Mouse (Mus musculus): Measurements from ENCODE around the gene Gdf1. TPM values are rescaled to one million over a fixed set of nuclear protein-coding genes. Genes with fewer than 3 reads are reported as not detected.

Gdf1 gene
- polyA plus RNA-seq, 1 experiment, result 1.1 TPM

GRCm38 (mm10) chr8:70343076-70343475 lies 13.5 kb downstream of the Gdf1 start:
- WGBS, result 91% methylated on average over 7 of the region's 7 CpGs
- H3K27ac ChIP-seq (ENCODE audit: insufficient read depth, low read depth, low read length), result no peak overlapping the region
- no peak overlapping the region for H3K4me3 ChIP-seq (ENCODE audit: low read depth, low read length)
- peaks cover 9% of the 10 kb centered on the region; the same call in 1 of the 2 replicates for H3K4me1 ChIP-seq (ENCODE audit: control insufficient read depth, insufficient read depth, insufficient read length, low read length)
- TF ChIP-seq POLR2A (IDR thresholded peaks at IDR 0.05; ENCODE audit: low read depth, low read length) (no peak), CTCF (IDR thresholded peaks at IDR 0.05; ENCODE audit: extremely low read depth, insufficient read length, insufficient replicate concordance, low read depth, low read length) (no peak)
- peaks cover 55% of the 10 kb centered on the region for H3K36me3 ChIP-seq (ENCODE audit: control insufficient read depth, insufficient read depth, low read length)
- H3K27me3 ChIP-seq (ENCODE audit: control insufficient read depth, insufficient read depth, low read length), result no peaks in the 10 kb centered on the region

GRCm38 (mm10) chr8:70343696-70344095 lies 14.1 kb downstream of the Gdf1 start:
- peak; percentile 51; the same call in 1 of the 2 replicates for TF ChIP-seq CTCF (IDR thresholded peaks at IDR 0.05; ENCODE audit: extremely low read depth, insufficient read length, insufficient replicate concordance, low read depth, low read length)
- TF ChIP-seq POLR2A (IDR thresholded peaks at IDR 0.05; ENCODE audit: low read depth, low read length), result no peak
- peaks cover 49% of the 10 kb centered on the region for H3K36me3 ChIP-seq (ENCODE audit: control insufficient read depth, insufficient read depth, low read length)

GRCm38 (mm10) chr8:70344279-70344678 lies 14.7 kb downstream of the Gdf1 start:
- no peak for TF ChIP-seq POLR2A (IDR thresholded peaks at IDR 0.05; ENCODE audit: low read depth, low read length)
- no peak for TF ChIP-seq CTCF (IDR thresholded peaks at IDR 0.05; ENCODE audit: extremely low read depth, insufficient read length, insufficient replicate concordance, low read depth, low read length)
- H3K27ac ChIP-seq (ENCODE audit: insufficient read depth, low read depth, low read length), result no peak overlapping the region
- 53% methylated on average over 2 of the region's 2 CpGs for WGBS
- peaks cover 49% of the 10 kb centered on the region for H3K36me3 ChIP-seq (ENCODE audit: control insufficient read depth, insufficient read depth, low read length)
- no peak overlapping the region for H3K4me3 ChIP-seq (ENCODE audit: low read depth, low read length)
- H3K27me3 ChIP-seq (ENCODE audit: control insufficient read depth, insufficient read depth, low read length), result no peaks in the 10 kb centered on the region
- peaks cover 21% of the 10 kb centered on the region for H3K4me1 ChIP-seq (ENCODE audit: control insufficient read depth, insufficient read depth, insufficient read length, low read length)

More at GRCm38 (mm10) chr8:70343696-70344095, 14.1 kb downstream of the Gdf1 start:
- Histone ChIP-seq H3K4me3 (ENCODE audit: low read depth, low read length) (no peak overlapping the region), H3K27me3 (ENCODE audit: control insufficient read depth, insufficient read depth, low read length) (no peaks in the 10 kb centered on the region), H3K4me1 (ENCODE audit: control insufficient read depth, insufficient read depth, insufficient read length, low read length) (peaks cover 15% of the 10 kb centered on the region), H3K27ac (ENCODE audit: insufficient read depth, low read depth, low read length) (no peak overlapping the region)
- 58% methylated on average over 6 of the region's 6 CpGs for WGBS

GRCm38 (mm10) chr8:70347443-70347842 lies 17.8 kb downstream of the Gdf1 start:
- 34% methylated on average over 4 of the region's 4 CpGs for WGBS

GRCm38 (mm10) chr8:70347860-70348420 lies 18.3 kb downstream of the Gdf1 start:
- H3K27me3 ChIP-seq (ENCODE audit: control insufficient read depth, insufficient read depth, low read length), result no peaks in the 10 kb centered on the region
- peaks cover 17% of the 10 kb centered on the region for H3K36me3 ChIP-seq (ENCODE audit: control insufficient read depth, insufficient read depth, low read length)
- H3K4me1 ChIP-seq (ENCODE audit: control insufficient read depth, insufficient read depth, insufficient read length, low read length), result peaks cover 47% of the 10 kb centered on the region
- H3K4me3 ChIP-seq (ENCODE audit: low read depth, low read length), result no peak overlapping the region
- WGBS, result 22% methylated on average over 1 of the region's 1 CpGs
- TF ChIP-seq POLR2A (IDR thresholded peaks at IDR 0.05; ENCODE audit: low read depth, low read length) (no peak), CTCF (IDR thresholded peaks at IDR 0.05; ENCODE audit: extremely low read depth, insufficient read length, insufficient replicate concordance, low read depth, low read length) (no peak)
- peak overlapping the region; percentile 73 for H3K27ac ChIP-seq (ENCODE audit: insufficient read depth, low read depth, low read length)

More at GRCm38 (mm10) chr8:70347443-70347842, 17.8 kb downstream of the Gdf1 start:
- H3K27me3 ChIP-seq (ENCODE audit: control insufficient read depth, insufficient read depth, low read length), result no peaks in the 10 kb centered on the region
- H3K27ac ChIP-seq (ENCODE audit: insufficient read depth, low read depth, low read length), result peak overlapping the region; percentile 69
- H3K4me3 ChIP-seq (ENCODE audit: low read depth, low read length), result no peak overlapping the region
- H3K4me1 ChIP-seq (ENCODE audit: control insufficient read depth, insufficient read depth, insufficient read length, low read length), result peaks cover 47% of the 10 kb centered on the region
- H3K36me3 ChIP-seq (ENCODE audit: control insufficient read depth, insufficient read depth, low read length), result peaks cover 21% of the 10 kb centered on the region
- TF ChIP-seq CTCF (IDR thresholded peaks at IDR 0.05; ENCODE audit: extremely low read depth, insufficient read length, insufficient replicate concordance, low read depth, low read length), result no peak
- no peak for TF ChIP-seq POLR2A (IDR thresholded peaks at IDR 0.05; ENCODE audit: low read depth, low read length)

GRCm38 (mm10) chr8:70351035-70351999 lies 21.7 kb downstream of the Gdf1 start:
- Histone ChIP-seq H3K27me3 (ENCODE audit: control insufficient read depth, insufficient read depth, low read length) (no peaks in the 10 kb centered on the region), H3K4me3 (ENCODE audit: low read depth, low read length) (peak overlapping the region; percentile 89), H3K4me1 (ENCODE audit: control insufficient read depth, insufficient read depth, insufficient read length, low read length) (peaks cover 52% of the 10 kb centered on the region), H3K27ac (ENCODE audit: insufficient read depth, low read depth, low read length) (peak overlapping the region; percentile 26; the same call in 1 of the 2 replicates), H3K36me3 (ENCODE audit: control insufficient read depth, insufficient read depth, low read length) (peaks cover 6% of the 10 kb centered on the region; the same call in 1 of the 2 replicates)
- TF ChIP-seq POLR2A (IDR thresholded peaks at IDR 0.05; ENCODE audit: low read depth, low read length), result no peak
- TF ChIP-seq CTCF (IDR thresholded peaks at IDR 0.05; ENCODE audit: extremely low read depth, insufficient read length, insufficient replicate concordance, low read depth, low read length), result no peak
- WGBS, result 9% methylated on average over 15 of the region's 15 CpGs

- Histone ChIP-seq H3K27ac (ENCODE audit: insufficient read depth, low read depth, low read length) (peak overlapping the region; percentile 26), H3K4me1 (ENCODE audit: control insufficient read depth, insufficient read depth, insufficient read length, low read length) (peaks cover 52% of the 10 kb centered on the region), H3K4me3 (ENCODE audit: low read depth, low read length) (peak overlapping the region; percentile 89), H3K27me3 (ENCODE audit: control insufficient read depth, insufficient read depth, low read length) (no peaks in the 10 kb centered on the region), H3K36me3 (ENCODE audit: control insufficient read depth, insufficient read depth, low read length) (peaks cover 6% of the 10 kb centered on the region; the same call in 1 of the 2 replicates)
- no peak for TF ChIP-seq CTCF (IDR thresholded peaks at IDR 0.05; ENCODE audit: extremely low read depth, insufficient read length, insufficient replicate concordance, low read depth, low read length)
- no peak for TF ChIP-seq POLR2A (IDR thresholded peaks at IDR 0.05; ENCODE audit: low read depth, low read length)
- 10% methylated on average over 3 of the region's 3 CpGs for WGBS
These were observed 22.4 kb downstream of the Gdf1 start for GRCm38 (mm10) chr8:70352000-70352384.
